Mouse (Mus musculus) G1E (cell line): ENCODE measurements around the gene Mrps9. TPM values are rescaled to one million over a fixed set of nuclear protein-coding genes. Genes with fewer than 3 reads are reported as not detected.
A peak's percentile ranks its signal among the peaks of the same experiment; 100 is the strongest.

Source experiments
- ATAC-seq: 2 replicates; pipeline ENCODE4 v1.8.0; 2016; ENCODE audit warnings: mild to moderate bottlenecking; ENCODE audit not compliant: insufficient number of reproducible peaks, poor library complexity, low FRiP score, severe bottlenecking; ENCODE audit errors: extremely low read depth
- DNase-seq: peaks from one replicate; pipeline ENCODE4 v3.0.0; 2012; ENCODE audit warnings: low spot score
- H3K27me3 ChIP-seq: 2 replicates; pipeline ENCODE4 v1.6.1; 2012; ENCODE audit warnings: mild to moderate bottlenecking, low read length, inconsistent platforms; ENCODE audit not compliant: insufficient read depth
- H3K36me3 ChIP-seq: replicated peaks from 2 replicates; pipeline ENCODE3; 2012; ENCODE audit warnings: mild to moderate bottlenecking, inconsistent platforms
- H3K4me1 ChIP-seq: 2 replicates; pipeline ENCODE4 v1.6.1; 2012; ENCODE audit warnings: low read depth, low read length, inconsistent platforms, mixed read lengths; ENCODE audit not compliant: insufficient read depth
- H3K4me3 ChIP-seq: 2 replicates; pipeline ENCODE4 v1.5.1; 2012; ENCODE audit warnings: low read depth, mild to moderate bottlenecking, inconsistent platforms, low read length, moderate library complexity, mixed read lengths
- H3K9me3 ChIP-seq: replicated peaks from 2 replicates; pipeline ENCODE4 v1.6.1; 2012; ENCODE audit warnings: inconsistent platforms
- CTCF ChIP-seq: IDR thresholded peaks from 2 replicates; pipeline ENCODE4 v1.5.1; 2012; ENCODE audit warnings: low read depth, low read length, inconsistent platforms, mixed read lengths
- GATA1 ChIP-seq: IDR thresholded peaks from 2 replicates; pipeline ENCODE4 v1.6.1; 2012; ENCODE audit warnings: borderline replicate concordance, low read length, inconsistent platforms, mixed read lengths
- GATA2 ChIP-seq: IDR thresholded peaks from 2 replicates; pipeline ENCODE4 v1.6.1; 2012; ENCODE audit warnings: low read depth, low read length, inconsistent platforms, borderline replicate concordance
- POLR2AphosphoS5 ChIP-seq: IDR thresholded peaks from 2 replicates; pipeline ENCODE4 v1.6.1; 2012; ENCODE audit warnings: low read depth, low read length, inconsistent platforms; ENCODE audit not compliant: insufficient replicate concordance
- TAL1 ChIP-seq: conservative IDR thresholded peaks from 2 replicates; pipeline ENCODE4 v1.6.1; 2012; ENCODE audit warnings: low read depth, low read length, inconsistent platforms, mixed read lengths
- polyA plus RNA-seq: library from polyadenylated mRNA; stranded (reverse); fragments of >175 nt; gene quantifications from 2 replicates; pipeline ENCODE4 v1.2.3, GENCODE M21; 2012
- total RNA-seq, 2 experiments: library from RNA; stranded (forward) in 1 of 2; stranded (reverse) in 1 of 2; fragments of 200-1000 nt in 1 of 2; fragments of >200 nt in 1 of 2; fragmentation: Nextera tagmentation in 1 of 2; gene quantifications; 2 replicates each; pipeline ENCODE4 v1.2.3; 2014 to 2017

Mrps9 gene
- total and polyA plus RNA-seq, 3 experiments, result 97.4 to 149 (median 106) TPM

- no peak for TF ChIP-seq GATA1
- TF ChIP-seq TAL1, result no peak
- no peak for TF ChIP-seq CTCF
- TF ChIP-seq GATA2, result no peak
- TF ChIP-seq POLR2AphosphoS5, result no peak
- Histone ChIP-seq H3K27me3 (no peaks in the 10 kb centered on the region), H3K4me1 (no peaks in the 10 kb centered on the region), H3K36me3 (peaks cover 83% of the 10 kb centered on the region), H3K4me3 (no peak overlapping the region), H3K9me3 (no peaks in the 10 kb centered on the region)
- DNase-seq (no peak), ATAC-seq (no peak)
These were observed 43.7 kb downstream of the Mrps9 start for GRCm38 (mm10) chr1:42894695-42895094.

- Histone ChIP-seq H3K4me1 (no peaks in the 10 kb centered on the region), H3K36me3 (peaks cover 76% of the 10 kb centered on the region), H3K4me3 (no peak overlapping the region), H3K9me3 (no peaks in the 10 kb centered on the region), H3K27me3 (no peaks in the 10 kb centered on the region; the same call in 1 of the 2 replicates)
- DNase-seq, result no peak
- no peak for ATAC-seq
- TF ChIP-seq CTCF, result no peak
- no peak for TF ChIP-seq POLR2AphosphoS5
- no peak for TF ChIP-seq GATA2
- TF ChIP-seq TAL1, result no peak
- no peak for TF ChIP-seq GATA1
These were observed 54.1 kb downstream of the Mrps9 start for GRCm38 (mm10) chr1:42905148-42905547.

- ATAC-seq (no peak), DNase-seq (no peak)
- peaks cover 61% of the 10 kb centered on the region for H3K36me3 ChIP-seq
- no peaks in the 10 kb centered on the region for H3K9me3 ChIP-seq
- TF ChIP-seq TAL1, result no peak
- TF ChIP-seq GATA1, result no peak
- TF ChIP-seq GATA2, result no peak
- TF ChIP-seq CTCF, result no peak
- no peak for TF ChIP-seq POLR2AphosphoS5
- H3K27me3 ChIP-seq, result no peaks in the 10 kb centered on the region; the same call in 1 of the 2 replicates
- H3K4me1 ChIP-seq, result no peaks in the 10 kb centered on the region
- no peak overlapping the region for H3K4me3 ChIP-seq
These were observed 55.7 kb downstream of the Mrps9 start for GRCm38 (mm10) chr1:42906696-42907095.

- Histone ChIP-seq H3K27me3 (peaks cover under 1% of the 10 kb centered on the region), H3K9me3 (no peaks in the 10 kb centered on the region), H3K4me1 (no peaks in the 10 kb centered on the region), H3K36me3 (peaks cover 57% of the 10 kb centered on the region), H3K4me3 (no peak overlapping the region)
- no peak for ATAC-seq
- DNase-seq, result no peak
- no peak for TF ChIP-seq GATA2
- TF ChIP-seq POLR2AphosphoS5, result no peak
- no peak for TF ChIP-seq GATA1
- TF ChIP-seq CTCF, result no peak
- TF ChIP-seq TAL1, result no peak
These were observed 56.1 kb downstream of the Mrps9 start for GRCm38 (mm10) chr1:42907153-42907552.

GRCm38 (mm10) chr1:42915062-42915461 lies 64.0 kb downstream of the Mrps9 start:
- peak; percentile 46 for DNase-seq
- Histone ChIP-seq H3K9me3 (no peaks in the 10 kb centered on the region), H3K27me3 (peaks cover 9% of the 10 kb centered on the region), H3K4me3 (no peak overlapping the region), H3K4me1 (peaks cover 9% of the 10 kb centered on the region), H3K36me3 (no peaks in the 10 kb centered on the region)
- TF ChIP-seq TAL1, result no peak
- TF ChIP-seq CTCF, result peak; percentile 51; the same call in 1 of the 2 replicates
- ATAC-seq, result peak; percentile 52; the same call in 1 of the 2 replicates

- DNase-seq (no peak), ATAC-seq (no peak)
- no peaks in the 10 kb centered on the region for H3K36me3 ChIP-seq
- no peak overlapping the region for H3K4me3 ChIP-seq
- peaks cover 9% of the 10 kb centered on the region for H3K4me1 ChIP-seq
- TF ChIP-seq POLR2AphosphoS5 (no peak), GATA2 (no peak), CTCF (no peak), GATA1 (no peak)
- H3K9me3 ChIP-seq, result no peaks in the 10 kb centered on the region
- peaks cover 13% of the 10 kb centered on the region for H3K27me3 ChIP-seq
These were observed 65.7 kb downstream of the Mrps9 start for GRCm38 (mm10) chr1:42916719-42917118.

GRCm38 (mm10) chr1:42917908-42918307 lies 66.9 kb downstream of the Mrps9 start:
- no peak for TF ChIP-seq GATA1
- no peak for TF ChIP-seq GATA2
- TF ChIP-seq CTCF, result no peak
- no peak for TF ChIP-seq TAL1
- TF ChIP-seq POLR2AphosphoS5, result no peak
- no peaks in the 10 kb centered on the region for H3K36me3 ChIP-seq
- no peaks in the 10 kb centered on the region for H3K9me3 ChIP-seq
- H3K4me1 ChIP-seq, result peaks cover 9% of the 10 kb centered on the region
- peak; percentile 18 for DNase-seq
- H3K27me3 ChIP-seq, result peaks cover 15% of the 10 kb centered on the region
- peak; percentile 74 for ATAC-seq
- no peak overlapping the region for H3K4me3 ChIP-seq
